Mouse (Mus musculus) kidney, adult 9 months (tissue): ENCODE results near the gene Tut1.
A peak's percentile ranks its signal among the peaks of the same experiment; 100 is the strongest.

Source experiments
- DNase-seq: peaks from one replicate; pipeline ENCODE4 v3.0.0; 2022

Tut1 gene

GRCm38 (mm10) chr19:8953135-8954039 lies at the start of gene Tut1:
TSS of gene Tut1 (plus strand) at chr19:8953847.
- peak; percentile 98 for DNase-seq

- DNase-seq, result no peak
These were observed 45.1 kb upstream of the Tut1 start for GRCm38 (mm10) chr19:8908531-8908930.

GRCm38 (mm10) chr19:8911810-8912209 lies 41.8 kb upstream of the Tut1 start:
- DNase-seq, result no peak

GRCm38 (mm10) chr19:8914212-8914611 lies 39.4 kb upstream of the Tut1 start:
- no peak for DNase-seq

GRCm38 (mm10) chr19:8919000-8919399 lies 34.6 kb upstream of the Tut1 start:
- DNase-seq, result no peak

- DNase-seq, result no peak
These were observed 34.0 kb upstream of the Tut1 start for GRCm38 (mm10) chr19:8919684-8920072.

GRCm38 (mm10) chr19:8920073-8920736 lies 33.4 kb upstream of the Tut1 start, which contains the start of gene B3gat3:
TSS of gene B3gat3 (plus strand) at chr19:8920374.
- DNase-seq, result peak; percentile 98

GRCm38 (mm10) chr19:8920836-8921291 lies 32.8 kb upstream of the Tut1 start:
- DNase-seq, result peak; percentile 53

- no peak for DNase-seq
These were observed 31.9 kb upstream of the Tut1 start for GRCm38 (mm10) chr19:8921741-8922140.

- DNase-seq, result no peak
These were observed 26.9 kb upstream of the Tut1 start for GRCm38 (mm10) chr19:8926766-8927165.

GRCm38 (mm10) chr19:8927891-8928525 lies 25.6 kb upstream of the Tut1 start:
- DNase-seq, result no peak

GRCm38 (mm10) chr19:8928689-8929223 lies 24.9 kb upstream of the Tut1 start:
- DNase-seq, result no peak

GRCm38 (mm10) chr19:8929224-8930088 lies 24.2 kb upstream of the Tut1 start, which contains the start of the genes Rom1 and Eml3:
TSS of gene Rom1 (minus strand) at chr19:8929356.
TSS of gene Eml3 (plus strand) at chr19:8929552.
- peak; percentile 96 for DNase-seq

- no peak for DNase-seq
These were observed 23.5 kb upstream of the Tut1 start for GRCm38 (mm10) chr19:8930117-8930516.

- DNase-seq, result no peak
These were observed 22.9 kb upstream of the Tut1 start for GRCm38 (mm10) chr19:8930771-8931170.

- no peak for DNase-seq
These were observed 16.9 kb upstream of the Tut1 start for GRCm38 (mm10) chr19:8936736-8937135.

- DNase-seq, result no peak
These were observed 13.0 kb upstream of the Tut1 start for GRCm38 (mm10) chr19:8940526-8941133.

- DNase-seq, result no peak
These were observed 12.5 kb upstream of the Tut1 start for GRCm38 (mm10) chr19:8941136-8941514.

GRCm38 (mm10) chr19:8941515-8942217 lies 12.0 kb upstream of the Tut1 start, which contains the start of gene Mta2:
TSS of gene Mta2 (plus strand) at chr19:8941875.
- peak; percentile 96 for DNase-seq

GRCm38 (mm10) chr19:8942276-8942964 lies 11.2 kb upstream of the Tut1 start:
- DNase-seq, result peak; percentile 59
